Mouse (Mus musculus) G1E (cell line): ENCODE measurements around the gene Gm7361. TPM values are rescaled to one million over a fixed set of nuclear protein-coding genes. Genes with fewer than 3 reads are reported as not detected.

Source experiments
- ATAC-seq: 2 replicates; pipeline ENCODE4 v1.8.0; 2016; ENCODE audit warnings: mild to moderate bottlenecking; ENCODE audit not compliant: insufficient number of reproducible peaks, poor library complexity, low FRiP score, severe bottlenecking; ENCODE audit errors: extremely low read depth
- DNase-seq: peaks from one replicate; pipeline ENCODE4 v3.0.0; 2012; ENCODE audit warnings: low spot score
- H3K27me3 ChIP-seq: 2 replicates; pipeline ENCODE4 v1.6.1; 2012; ENCODE audit warnings: mild to moderate bottlenecking, low read length, inconsistent platforms; ENCODE audit not compliant: insufficient read depth
- H3K36me3 ChIP-seq: replicated peaks from 2 replicates; pipeline ENCODE3; 2012; ENCODE audit warnings: mild to moderate bottlenecking, inconsistent platforms
- H3K4me1 ChIP-seq: 2 replicates; pipeline ENCODE4 v1.6.1; 2012; ENCODE audit warnings: low read depth, low read length, inconsistent platforms, mixed read lengths; ENCODE audit not compliant: insufficient read depth
- H3K4me3 ChIP-seq: 2 replicates; pipeline ENCODE4 v1.5.1; 2012; ENCODE audit warnings: low read depth, mild to moderate bottlenecking, inconsistent platforms, low read length, moderate library complexity, mixed read lengths
- H3K9me3 ChIP-seq: replicated peaks from 2 replicates; pipeline ENCODE4 v1.6.1; 2012; ENCODE audit warnings: inconsistent platforms
- CTCF ChIP-seq: IDR thresholded peaks from 2 replicates; pipeline ENCODE4 v1.5.1; 2012; ENCODE audit warnings: low read depth, low read length, inconsistent platforms, mixed read lengths
- GATA1 ChIP-seq: IDR thresholded peaks from 2 replicates; pipeline ENCODE4 v1.6.1; 2012; ENCODE audit warnings: borderline replicate concordance, low read length, inconsistent platforms, mixed read lengths
- GATA2 ChIP-seq: IDR thresholded peaks from 2 replicates; pipeline ENCODE4 v1.6.1; 2012; ENCODE audit warnings: low read depth, low read length, inconsistent platforms, borderline replicate concordance
- POLR2AphosphoS5 ChIP-seq: IDR thresholded peaks from 2 replicates; pipeline ENCODE4 v1.6.1; 2012; ENCODE audit warnings: low read depth, low read length, inconsistent platforms; ENCODE audit not compliant: insufficient replicate concordance
- TAL1 ChIP-seq: conservative IDR thresholded peaks from 2 replicates; pipeline ENCODE4 v1.6.1; 2012; ENCODE audit warnings: low read depth, low read length, inconsistent platforms, mixed read lengths
- polyA plus RNA-seq: library from polyadenylated mRNA; stranded (reverse); fragments of >175 nt; gene quantifications from 2 replicates; pipeline ENCODE4 v1.2.3, GENCODE M21; 2012
- total RNA-seq, 2 experiments: library from RNA; stranded (forward) in 1 of 2; stranded (reverse) in 1 of 2; fragments of 200-1000 nt in 1 of 2; fragments of >200 nt in 1 of 2; fragmentation: Nextera tagmentation in 1 of 2; gene quantifications; 2 replicates each; pipeline ENCODE4 v1.2.3; 2014 to 2017

Gm7361 gene
- total and polyA plus RNA-seq, 3 experiments: 0.11 TPM; not detected in 2

DNA sequence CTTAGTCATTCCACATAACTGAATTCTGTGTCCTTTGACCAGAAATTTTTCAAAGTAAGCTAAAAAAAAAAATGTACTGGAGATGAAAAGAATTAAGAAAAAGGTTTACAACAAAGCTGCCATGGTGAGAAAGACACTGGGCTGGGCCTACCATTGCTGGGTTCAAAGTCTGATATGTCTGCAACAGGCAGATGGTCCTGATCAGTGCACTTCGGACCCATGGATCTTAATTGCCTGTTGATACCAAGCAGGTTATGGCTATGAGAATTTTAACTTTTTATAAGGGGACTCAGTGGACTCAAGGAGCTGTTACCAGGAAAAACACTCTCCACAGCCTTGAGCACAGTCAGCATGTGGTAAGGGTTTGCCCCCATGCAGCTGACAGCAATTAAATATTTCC is 25.9 kb downstream of the Gm7361 start:
- DNase-seq (no peak), ATAC-seq (no peak)
- Histone ChIP-seq H3K36me3 (no peaks in the 10 kb centered on the region), H3K4me3 (no peak overlapping the region), H3K4me1 (no peaks in the 10 kb centered on the region), H3K9me3 (peaks cover 10% of the 10 kb centered on the region), H3K27me3 (no peaks in the 10 kb centered on the region)
- TF ChIP-seq GATA2 (no peak), GATA1 (no peak), CTCF (no peak), POLR2AphosphoS5 (no peak), TAL1 (no peak)

GRCm38 (mm10) chr5:26291621-26292020 is 34.1 kb downstream of the Gm7361 start:
- DNase-seq: no peak
- ATAC-seq: no peak
- H3K9me3 ChIP-seq: peaks cover 3% of the 10 kb centered on the region; the same call in 1 of the 2 replicates
- H3K4me3 ChIP-seq: no peak overlapping the region
- no peaks in the 10 kb centered on the region for H3K27me3 ChIP-seq
- TF ChIP-seq GATA2: no peak
- TF ChIP-seq TAL1: no peak
- TF ChIP-seq CTCF: no peak
- TF ChIP-seq GATA1: no peak
- TF ChIP-seq POLR2AphosphoS5: no peak
- H3K36me3 ChIP-seq: no peaks in the 10 kb centered on the region
- no peaks in the 10 kb centered on the region for H3K4me1 ChIP-seq

GRCm38 (mm10) chr5:26293258-26293657 is 35.8 kb downstream of the Gm7361 start:
- DNase-seq (no peak), ATAC-seq (no peak)
- Histone ChIP-seq H3K27me3 (no peaks in the 10 kb centered on the region), H3K36me3 (no peaks in the 10 kb centered on the region), H3K4me3 (no peak overlapping the region), H3K9me3 (peaks cover 3% of the 10 kb centered on the region; the same call in 1 of the 2 replicates), H3K4me1 (no peaks in the 10 kb centered on the region)
- TF ChIP-seq GATA1: no peak
- TF ChIP-seq CTCF: no peak
- TF ChIP-seq POLR2AphosphoS5: no peak
- no peak for TF ChIP-seq GATA2
- TF ChIP-seq TAL1: no peak

Other genes starting within 250 kb of the Gm7361 start
- not detected in 2 replicates for gene Gm5862, start 234.8 kb upstream of the Gm7361 start, total RNA-seq (2014; fragmentation: Nextera tagmentation)
- not detected in 2 replicates for gene Gm5862, start 234.8 kb upstream of the Gm7361 start, total RNA-seq (2017)
- not detected in 2 replicates for gene Gm5862, start 234.8 kb upstream of the Gm7361 start, polyA plus RNA-seq
- not detected in 2 replicates for gene Speer4a, start 218.1 kb upstream of the Gm7361 start, total RNA-seq (2014; fragmentation: Nextera tagmentation)
- 0.27 TPM in 1 of 2 replicates, not detected in the other for gene Speer4a, start 218.1 kb upstream of the Gm7361 start, total RNA-seq (2017)
- not detected in 2 replicates for gene Speer4a, start 218.1 kb upstream of the Gm7361 start, polyA plus RNA-seq
- gene Gm7347, start 199.1 kb upstream of the Gm7361 start, total RNA-seq (2014; fragmentation: Nextera tagmentation): not detected in 2 replicates
- gene Gm7347, start 199.1 kb upstream of the Gm7361 start, total RNA-seq (2017): 0.22 TPM in 1 of 2 replicates, not detected in the other
- gene Gm7347, start 199.1 kb upstream of the Gm7361 start, polyA plus RNA-seq: not detected in 2 replicates
- not detected in 2 replicates for gene Gm10471, start 168.4 kb upstream of the Gm7361 start, total RNA-seq (2014; fragmentation: Nextera tagmentation)
- 0.12 and 0.16 TPM in 2 replicates for gene Gm10471, start 168.4 kb upstream of the Gm7361 start, total RNA-seq (2017)
- gene Gm10471, start 168.4 kb upstream of the Gm7361 start, polyA plus RNA-seq: not detected in 2 replicates
- not detected in 2 replicates for gene 5031410I06Rik, start 152.3 kb upstream of the Gm7361 start, total RNA-seq (2014; fragmentation: Nextera tagmentation)
- gene 5031410I06Rik, start 152.3 kb upstream of the Gm7361 start, total RNA-seq (2017): 0.33 and 0.46 TPM in 2 replicates
- gene 5031410I06Rik, start 152.3 kb upstream of the Gm7361 start, polyA plus RNA-seq: not detected in 2 replicates
- gene Gm10220, start 136.3 kb upstream of the Gm7361 start, total RNA-seq (2014; fragmentation: Nextera tagmentation): not detected in 2 replicates
- gene Gm10220, start 136.3 kb upstream of the Gm7361 start, total RNA-seq (2017): 0.12 and 0.33 TPM in 2 replicates
- not detected in 2 replicates for gene Gm10220, start 136.3 kb upstream of the Gm7361 start, polyA plus RNA-seq